25 mouse cellular contexts compared by ENCODE assay signal in the genomic region with DNA sequence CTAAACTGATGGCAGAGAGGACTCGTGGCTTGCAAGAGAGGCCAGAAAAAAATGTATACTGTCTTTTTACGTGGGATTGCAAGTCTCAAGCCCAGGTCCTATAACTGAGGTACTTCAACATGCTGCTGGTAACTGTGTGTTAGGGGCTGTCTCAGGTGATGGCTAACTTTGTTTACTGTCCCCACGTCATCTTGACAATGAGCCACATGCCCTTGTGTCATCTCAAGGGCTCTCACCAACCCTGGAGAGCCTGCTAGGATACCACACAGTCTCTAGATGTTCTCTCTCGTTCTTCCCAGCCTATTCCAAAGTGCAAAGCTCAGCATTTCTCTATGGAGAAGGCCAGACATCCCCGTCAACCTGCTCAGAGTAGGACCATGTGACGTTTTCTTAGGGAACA.
"Had no signal": no experiment of that assay in that cellular context is flagged by ENCODE, and none has a peak within 500 bp of the region (broad histone marks: within the 10 kb centered on the region; RNA-seq: fewer than 3 reads in every experiment).

No protein-coding gene starts in this region.

- H3K27ac ChIP-seq: gastrocnemius, adult 2 months; heart, embryonic 10.5 days; hindbrain, embryonic 10.5 days; hindbrain, embryonic 12.5 days; hindbrain, embryonic 14.5 days; intestine, embryonic 15.5 days; layer of hippocampus, adult 2 months; left cerebral cortex, adult 2 months; limb, embryonic 10.5 days; limb, embryonic 12.5 days; liver, embryonic 13.5 days; liver, embryonic 15.5 days had no signal

- H3K36me3 ChIP-seq: heart, embryonic 10.5 days; heart, embryonic 12.5 days; hindbrain, embryonic 10.5 days; hindbrain, embryonic 12.5 days; intestine, embryonic 15.5 days; limb, embryonic 10.5 days; limb, embryonic 12.5 days; liver, embryonic 13.5 days; liver, embryonic 15.5 days had no signal

- ATAC-seq: hindbrain, embryonic 16.5 days; inflammation-experienced regulatory T-cells, adult 6 months; intestine, embryonic 15.5 days; intestine, postnatal 0 days had no signal

- DNase-seq: gastrocnemius, postnatal 10 days; heart, postnatal 10 days; heart, postnatal 4 days; kidney, adult 18-20 months; kidney, adult 8-10 months; kidney, postnatal 10 days; kidney, postnatal 25 days; kidney, postnatal 4 days; liver; liver, embryonic 13.5 days had no signal

- H3K27me3 ChIP-seq: heart, embryonic 12.5 days; intestine, embryonic 15.5 days; liver, embryonic 13.5 days; liver, embryonic 15.5 days had no signal

- H3K4me3 ChIP-seq: gastrocnemius, adult 2 months; heart, embryonic 10.5 days; heart, embryonic 12.5 days; hindbrain, embryonic 10.5 days; hindbrain, embryonic 12.5 days; intestine, embryonic 15.5 days; layer of hippocampus, adult 2 months; left cerebral cortex, adult 2 months; limb, embryonic 10.5 days; limb, embryonic 12.5 days; liver, embryonic 13.5 days; liver, embryonic 15.5 days had no signal

- H3K4me2 ChIP-seq: heart, embryonic 12.5 days; hindbrain, embryonic 12.5 days; hindbrain, embryonic 14.5 days; intestine, embryonic 15.5 days; limb, embryonic 12.5 days; liver, embryonic 13.5 days; liver, embryonic 15.5 days had no signal

- H3K9ac ChIP-seq: heart, embryonic 12.5 days; hindbrain, embryonic 12.5 days; hindbrain, embryonic 14.5 days; intestine, embryonic 15.5 days; limb, embryonic 12.5 days; liver, embryonic 13.5 days; liver, embryonic 15.5 days had no signal

- H3K9me3 ChIP-seq: heart, embryonic 10.5 days; heart, embryonic 12.5 days; hindbrain, embryonic 10.5 days; hindbrain, embryonic 12.5 days; intestine, embryonic 15.5 days; limb, embryonic 10.5 days; limb, embryonic 12.5 days; liver, embryonic 13.5 days; liver, embryonic 15.5 days had no signal

- H3K4me1 ChIP-seq: hindbrain, embryonic 12.5 days; intestine, embryonic 15.5 days; limb, embryonic 12.5 days had no signal
